Mouse (Mus musculus): ENCODE data around the gene Mblac2.

- no peak for TF ChIP-seq POLR2A (IDR thresholded peaks at IDR 0.05; ENCODE audit: low read depth, low read length)
- no peak for TF ChIP-seq CTCF (conservative IDR thresholded peaks at IDR 0.05; ENCODE audit: insufficient read depth, insufficient read length, low read depth, low read length)
Measured at GRCm38 (mm10) chr13:81710266-81710665, 875 bp upstream of the Mblac2 start.
